Mouse (Mus musculus): Measurements from ENCODE around the gene Rnf208.

DNA sequence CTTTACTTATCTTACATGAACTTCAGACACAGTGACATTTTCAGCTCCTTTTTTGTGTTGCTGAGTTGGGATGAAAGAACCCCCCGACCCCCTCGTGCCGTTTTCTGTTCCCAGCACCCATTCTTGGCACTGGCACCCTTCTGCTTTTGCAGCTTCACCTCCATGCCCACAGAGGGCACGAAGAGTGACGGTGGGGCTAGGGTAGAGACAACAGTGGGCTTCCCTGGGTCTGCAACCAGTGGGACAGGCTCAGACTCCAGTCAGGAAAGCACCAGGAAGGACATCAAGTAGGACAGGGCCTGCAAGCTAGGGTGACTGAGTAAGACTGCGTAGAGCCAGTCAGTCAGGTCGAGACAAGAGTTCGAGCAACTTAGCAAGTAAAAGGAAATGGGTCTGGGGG lies 1.7 kb upstream of the Rnf208 start:
- TF ChIP-seq POLR2A (IDR thresholded peaks at IDR 0.05; ENCODE audit: borderline replicate concordance, insufficient read depth, low read length), result no peak
- TF ChIP-seq CTCF (IDR thresholded peaks at IDR 0.05; ENCODE audit: borderline replicate concordance, insufficient read depth, low read depth, low read length), result no peak

Data from cerebellum, adult 2 months (tissue).